Mouse (Mus musculus): ENCODE measurements at regions not wholly inside any gene's neighbourhood (a gene's known extent, or its start where the extent isn't known, plus 50 kb on each side); places are given as distances from the start of the nearest gene placed in this dataset.

DNA sequence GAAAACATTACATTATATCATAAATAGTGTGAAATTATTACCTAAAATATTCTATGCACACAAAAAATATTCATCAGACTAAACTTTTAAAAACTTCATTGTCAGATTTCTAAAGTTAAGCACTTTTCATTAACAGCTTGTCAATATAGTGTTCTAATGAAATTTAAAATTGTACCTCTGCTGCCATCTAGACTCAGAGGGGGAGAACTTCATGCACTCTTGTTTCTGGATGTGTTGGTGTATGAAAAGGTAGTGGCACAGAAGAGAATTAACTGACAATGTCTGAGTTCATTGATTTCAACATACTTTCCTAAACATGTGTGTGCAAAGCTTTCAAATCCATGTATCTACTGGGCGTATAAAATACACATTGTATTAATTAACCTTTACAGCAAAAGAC, 967.5 kb downstream of the Pla2g4a start:
- TF ChIP-seq ZNF384 (IDR thresholded peaks at IDR 0.05; ENCODE audit: low read depth, low read length), result no peak
- TF ChIP-seq ZC3H11A (IDR thresholded peaks at IDR 0.05; ENCODE audit: borderline replicate concordance, low read depth, low read length), result no peak
- TF ChIP-seq MAFK (IDR thresholded peaks at IDR 0.05; ENCODE audit: insufficient read depth, low read depth, low read length), result no peak
- no peak for TF ChIP-seq HCFC1 (IDR thresholded peaks at IDR 0.05; ENCODE audit: borderline replicate concordance, insufficient read depth, low read length)
- no peak for TF ChIP-seq CHD2 (IDR thresholded peaks at IDR 0.05; ENCODE audit: low read depth, low read length)
- no peaks in the 10 kb centered on the region for H3K36me3 ChIP-seq (ENCODE audit: control insufficient read depth, insufficient read depth, low read length, poor library complexity, severe bottlenecking)
- no peaks in the 10 kb centered on the region for H3K4me1 ChIP-seq (ENCODE audit: control insufficient read depth in 2 of 2, insufficient read depth in 2 of 2, low read length in 2 of 2, poor library complexity in 1 of 2)
- in situ Hi-C loops (cut with MboI; ENCODE audit: low sequenced_read_pairs in 2 of 2, unreplicated experiment in 2 of 2), result no loop called here
- no peak overlapping the region for H3K4me3 ChIP-seq (ENCODE audit: insufficient read depth in 1 of 2, low read depth in 1 of 2, low read length in 2 of 2, poor library complexity in 1 of 2, severe bottlenecking in 1 of 2)
- no peak overlapping the region for H3K27ac ChIP-seq (ENCODE audit: insufficient read depth, low read depth, low read length, poor library complexity, severe bottlenecking)
- DNase-seq (ENCODE audit: low read depth, low spot score), result no peak
- H3K9ac ChIP-seq (ENCODE audit: insufficient read depth, low read depth, low read length, poor library complexity, severe bottlenecking), result no peak overlapping the region
- H3K9me3 ChIP-seq (ENCODE audit: control insufficient read depth, insufficient read depth, low read depth, low read length), result no peaks in the 10 kb centered on the region

DNA sequence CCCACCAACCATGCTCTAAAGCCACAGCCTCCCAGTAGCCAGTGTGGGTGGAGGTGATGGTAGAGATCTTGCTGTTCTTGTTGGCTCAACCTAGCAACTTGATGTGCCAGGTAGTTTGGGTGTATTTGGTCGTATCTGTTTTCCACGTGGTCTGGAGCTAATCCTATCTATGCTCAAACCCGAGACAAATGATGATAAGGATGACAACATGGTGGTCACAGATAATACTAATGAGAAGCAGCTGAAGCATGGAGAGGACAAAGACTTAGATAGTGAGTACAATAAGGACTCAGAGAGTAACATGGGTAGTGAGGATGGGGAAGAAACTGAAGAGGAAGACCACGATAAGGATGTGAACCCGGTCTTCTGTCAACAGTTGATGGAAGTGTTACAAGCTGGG, 983.7 kb downstream of the Pla2g4a start:
- no peak overlapping the region for H3K4me3 ChIP-seq (ENCODE audit: insufficient read depth in 1 of 2, low read depth in 1 of 2, low read length in 2 of 2, poor library complexity in 1 of 2, severe bottlenecking in 1 of 2)
- in situ Hi-C loops (cut with MboI; ENCODE audit: low sequenced_read_pairs in 2 of 2, unreplicated experiment in 2 of 2), result no loop called here
- H3K36me3 ChIP-seq (ENCODE audit: control insufficient read depth, insufficient read depth, low read length, poor library complexity, severe bottlenecking), result no peaks in the 10 kb centered on the region
- DNase-seq (ENCODE audit: low read depth, low spot score), result no peak
- no peak overlapping the region for H3K27ac ChIP-seq (ENCODE audit: insufficient read depth, low read depth, low read length, poor library complexity, severe bottlenecking)
- no peak overlapping the region for H3K9ac ChIP-seq (ENCODE audit: insufficient read depth, low read depth, low read length, poor library complexity, severe bottlenecking)
- no peaks in the 10 kb centered on the region for H3K9me3 ChIP-seq (ENCODE audit: control insufficient read depth, insufficient read depth, low read depth, low read length)
- TF ChIP-seq MAFK (IDR thresholded peaks at IDR 0.05; ENCODE audit: insufficient read depth, low read depth, low read length) (no peak), ZNF384 (IDR thresholded peaks at IDR 0.05; ENCODE audit: low read depth, low read length) (no peak), CHD2 (IDR thresholded peaks at IDR 0.05; ENCODE audit: low read depth, low read length) (no peak), ZC3H11A (IDR thresholded peaks at IDR 0.05; ENCODE audit: borderline replicate concordance, low read depth, low read length) (no peak), HCFC1 (IDR thresholded peaks at IDR 0.05; ENCODE audit: borderline replicate concordance, insufficient read depth, low read length) (no peak)
- H3K4me1 ChIP-seq (ENCODE audit: control insufficient read depth in 2 of 2, insufficient read depth in 2 of 2, low read length in 2 of 2, poor library complexity in 1 of 2), result no peaks in the 10 kb centered on the region

DNA sequence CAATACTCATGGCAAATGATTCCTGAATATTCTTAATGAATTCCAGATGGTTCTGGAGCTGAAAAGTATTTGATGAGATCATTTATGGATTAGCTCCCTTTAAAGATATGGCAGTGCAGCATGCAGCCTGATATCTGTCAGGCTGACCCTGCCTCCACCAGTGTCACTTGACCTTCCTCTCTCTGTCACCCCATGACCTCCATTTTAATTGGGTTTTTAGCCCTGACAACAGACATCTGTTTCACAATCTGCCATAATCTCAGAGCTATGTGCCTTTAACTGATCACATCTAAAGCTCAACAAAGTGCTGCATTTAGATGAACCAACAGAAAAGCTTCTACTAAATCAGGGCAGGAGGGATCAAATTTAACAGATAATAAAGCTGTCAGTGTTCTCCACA, 995.7 kb downstream of the Pla2g4a start:
- no peak overlapping the region for H3K27ac ChIP-seq (ENCODE audit: insufficient read depth, low read depth, low read length, poor library complexity, severe bottlenecking)
- no peak overlapping the region for H3K4me3 ChIP-seq (ENCODE audit: insufficient read depth in 1 of 2, low read depth in 1 of 2, low read length in 2 of 2, poor library complexity in 1 of 2, severe bottlenecking in 1 of 2)
- no peaks in the 10 kb centered on the region for H3K4me1 ChIP-seq (ENCODE audit: control insufficient read depth in 2 of 2, insufficient read depth in 2 of 2, low read length in 2 of 2, poor library complexity in 1 of 2)
- no peak for DNase-seq (ENCODE audit: low read depth, low spot score)
- no peak overlapping the region for H3K9ac ChIP-seq (ENCODE audit: insufficient read depth, low read depth, low read length, poor library complexity, severe bottlenecking)
- no peak for TF ChIP-seq MAFK (IDR thresholded peaks at IDR 0.05; ENCODE audit: insufficient read depth, low read depth, low read length)
- no peak for TF ChIP-seq CHD2 (IDR thresholded peaks at IDR 0.05; ENCODE audit: low read depth, low read length)
- H3K9me3 ChIP-seq (ENCODE audit: control insufficient read depth, insufficient read depth, low read depth, low read length), result no peaks in the 10 kb centered on the region
- H3K36me3 ChIP-seq (ENCODE audit: control insufficient read depth, insufficient read depth, low read length, poor library complexity, severe bottlenecking), result no peaks in the 10 kb centered on the region
- in situ Hi-C loops (cut with MboI; ENCODE audit: low sequenced_read_pairs in 2 of 2, unreplicated experiment in 2 of 2), result no loop called here

DNA sequence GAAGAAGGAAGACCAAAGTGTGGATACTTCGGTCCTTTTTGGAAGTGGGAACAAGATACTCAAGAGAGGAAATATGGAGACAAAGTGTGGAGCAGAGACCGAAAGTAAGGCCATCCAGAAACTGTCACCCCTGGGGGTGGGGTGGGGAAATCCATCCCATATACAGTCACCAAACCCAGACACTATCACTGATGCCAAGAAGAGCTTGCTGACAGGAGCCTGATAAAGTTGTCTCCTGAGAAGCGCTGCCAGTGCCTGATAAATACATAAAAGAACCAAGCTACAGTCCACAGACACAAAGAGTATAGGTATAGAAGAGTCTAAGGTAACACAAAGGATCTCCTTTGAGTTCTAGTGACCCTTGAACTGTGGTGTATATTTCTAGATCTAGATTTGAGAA, 1026.7 kb downstream of the Pla2g4a start:
- Histone ChIP-seq H3K27ac (ENCODE audit: insufficient read depth, low read depth, low read length, poor library complexity, severe bottlenecking) (no peak overlapping the region), H3K9me3 (ENCODE audit: control insufficient read depth, insufficient read depth, low read depth, low read length) (no peaks in the 10 kb centered on the region), H3K36me3 (ENCODE audit: control insufficient read depth, insufficient read depth, low read length, poor library complexity, severe bottlenecking) (no peaks in the 10 kb centered on the region), H3K9ac (ENCODE audit: insufficient read depth, low read depth, low read length, poor library complexity, severe bottlenecking) (no peak overlapping the region), H3K4me1 (ENCODE audit: control insufficient read depth in 2 of 2, insufficient read depth in 2 of 2, low read length in 2 of 2, poor library complexity in 1 of 2) (no peaks in the 10 kb centered on the region), H3K4me3 (ENCODE audit: insufficient read depth in 1 of 2, low read depth in 1 of 2, low read length in 2 of 2, poor library complexity in 1 of 2, severe bottlenecking in 1 of 2) (no peak overlapping the region)
- TF ChIP-seq CHD2 (IDR thresholded peaks at IDR 0.05; ENCODE audit: low read depth, low read length) (no peak), ZC3H11A (IDR thresholded peaks at IDR 0.05; ENCODE audit: borderline replicate concordance, low read depth, low read length) (no peak), ZNF384 (IDR thresholded peaks at IDR 0.05; ENCODE audit: low read depth, low read length) (no peak), MAFK (IDR thresholded peaks at IDR 0.05; ENCODE audit: insufficient read depth, low read depth, low read length) (no peak), HCFC1 (IDR thresholded peaks at IDR 0.05; ENCODE audit: borderline replicate concordance, insufficient read depth, low read length) (no peak)
- in situ Hi-C loops (cut with MboI; ENCODE audit: low sequenced_read_pairs in 2 of 2, unreplicated experiment in 2 of 2), result no loop called here
- no peak for DNase-seq (ENCODE audit: low read depth, low spot score)

DNA sequence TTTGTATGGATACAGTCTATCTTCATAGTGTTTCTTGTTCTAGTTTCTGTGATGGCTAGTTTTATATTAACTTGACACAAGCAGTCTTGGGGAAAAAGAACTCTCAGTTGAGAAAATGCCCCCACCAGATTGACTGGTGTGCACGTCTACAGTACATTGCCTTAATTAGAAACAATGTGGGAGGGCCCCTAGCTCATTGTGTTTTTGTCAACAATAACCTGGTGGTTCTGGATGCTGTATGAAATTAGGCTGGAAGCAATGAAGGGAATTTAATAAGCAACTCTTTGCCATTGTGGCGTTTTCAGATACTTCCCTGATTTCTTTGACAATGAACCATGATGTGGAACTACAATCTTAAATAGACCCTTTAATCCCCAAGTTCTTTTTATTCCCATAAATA, 1036.6 kb downstream of the Pla2g4a start:
- Histone ChIP-seq H3K4me3 (ENCODE audit: insufficient read depth in 1 of 2, low read depth in 1 of 2, low read length in 2 of 2, poor library complexity in 1 of 2, severe bottlenecking in 1 of 2) (no peak overlapping the region), H3K27ac (ENCODE audit: insufficient read depth, low read depth, low read length, poor library complexity, severe bottlenecking) (no peak overlapping the region), H3K36me3 (ENCODE audit: control insufficient read depth, insufficient read depth, low read length, poor library complexity, severe bottlenecking) (no peaks in the 10 kb centered on the region), H3K4me1 (ENCODE audit: control insufficient read depth in 2 of 2, insufficient read depth in 2 of 2, low read length in 2 of 2, poor library complexity in 1 of 2) (no peaks in the 10 kb centered on the region), H3K9me3 (ENCODE audit: control insufficient read depth, insufficient read depth, low read depth, low read length) (no peaks in the 10 kb centered on the region), H3K9ac (ENCODE audit: insufficient read depth, low read depth, low read length, poor library complexity, severe bottlenecking) (no peak overlapping the region)
- TF ChIP-seq HCFC1 (IDR thresholded peaks at IDR 0.05; ENCODE audit: borderline replicate concordance, insufficient read depth, low read length), result no peak
- TF ChIP-seq MAFK (IDR thresholded peaks at IDR 0.05; ENCODE audit: insufficient read depth, low read depth, low read length), result no peak
- TF ChIP-seq ZNF384 (IDR thresholded peaks at IDR 0.05; ENCODE audit: low read depth, low read length), result no peak
- TF ChIP-seq CHD2 (IDR thresholded peaks at IDR 0.05; ENCODE audit: low read depth, low read length), result no peak
- no peak for TF ChIP-seq ZC3H11A (IDR thresholded peaks at IDR 0.05; ENCODE audit: borderline replicate concordance, low read depth, low read length)
- in situ Hi-C loops (cut with MboI; ENCODE audit: low sequenced_read_pairs in 2 of 2, unreplicated experiment in 2 of 2), result no loop called here
- no peak for DNase-seq (ENCODE audit: low read depth, low spot score)
